Mouse (Mus musculus) adrenal gland, adult 18-20 months (tissue): Measurements from ENCODE around the gene Fcho2. TPM values are rescaled to one million over a fixed set of nuclear protein-coding genes. Genes with fewer than 3 reads are reported as not detected.
A peak's percentile ranks its signal among the peaks of the same experiment; 100 is the strongest.

Experiments
- DNase-seq, 2 experiments: peaks; one replicate each; pipeline ENCODE4 v3.0.0; 2021 to 2022; ENCODE audit warnings: low spot score in 2 of 2
- total RNA-seq, 2 experiments: library from RNA; stranded (reverse); gene quantifications; 1 replicate in 1 of 2; 2 replicates in 1 of 2; pipeline ENCODE4 v1.2.3; 2021

The Fcho2 gene
- total RNA-seq, 2 experiments from 2014 or later = 34.4 to 43.2 TPM

DNA sequence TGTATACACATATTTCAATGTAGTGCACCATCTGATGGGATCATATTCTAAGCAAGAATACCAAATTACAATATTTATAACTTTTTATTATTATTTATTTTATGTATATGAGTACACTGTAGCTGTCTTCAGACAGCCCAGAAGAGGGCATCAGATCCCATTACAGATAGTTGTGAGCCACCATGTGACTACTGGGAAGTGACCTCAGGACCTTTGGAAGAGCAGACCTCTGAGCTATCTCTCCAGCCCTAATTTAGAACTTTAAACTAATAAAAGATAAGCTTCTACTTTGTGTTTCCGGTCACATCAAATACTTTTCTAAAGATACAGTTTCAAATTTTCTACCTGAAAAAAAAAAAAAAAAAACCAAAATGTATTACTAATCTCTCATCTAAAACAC, 6.2 kb downstream of the Fcho2 start:
- DNase-seq = no peak

DNA sequence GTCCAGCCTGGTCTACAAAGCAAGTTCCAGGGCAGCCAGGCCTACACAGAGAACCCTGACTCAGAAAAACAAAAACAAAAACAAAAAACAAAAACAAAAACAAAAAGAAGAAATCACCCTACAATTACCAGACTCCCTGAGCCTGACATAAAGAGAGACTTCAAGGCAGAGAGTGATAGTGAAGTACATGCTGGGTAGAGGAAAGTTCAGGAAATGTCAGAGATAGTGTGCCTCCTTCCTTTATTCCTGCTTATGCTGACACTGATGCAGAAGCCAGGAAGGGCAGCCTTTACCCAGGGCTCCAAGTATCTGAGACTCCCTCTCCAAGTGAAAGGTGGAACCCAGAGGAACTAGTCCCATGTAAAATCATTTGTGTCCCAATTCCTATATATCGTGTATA, 10.8 kb downstream of the Fcho2 start:
- DNase-seq = no peak

DNA sequence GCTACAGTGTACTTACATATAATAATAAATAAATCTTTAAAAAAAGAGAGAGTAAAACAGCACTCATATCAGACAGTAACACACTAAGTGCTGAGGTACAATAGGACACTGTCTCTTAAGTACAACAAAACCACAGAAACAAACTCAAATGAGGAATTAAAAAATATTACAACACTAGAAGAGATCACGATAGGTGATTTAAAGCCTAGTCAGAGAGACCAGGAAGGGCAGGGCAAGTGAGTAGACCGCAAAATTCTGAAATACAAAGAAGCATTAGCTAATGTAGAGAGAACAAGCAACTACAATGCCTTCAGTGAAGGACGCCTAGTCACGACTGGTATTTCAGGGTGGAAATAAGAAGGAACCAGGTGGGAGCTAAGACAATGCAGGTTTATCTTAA, 11.6 kb downstream of the Fcho2 start:
- no peak for DNase-seq

DNA sequence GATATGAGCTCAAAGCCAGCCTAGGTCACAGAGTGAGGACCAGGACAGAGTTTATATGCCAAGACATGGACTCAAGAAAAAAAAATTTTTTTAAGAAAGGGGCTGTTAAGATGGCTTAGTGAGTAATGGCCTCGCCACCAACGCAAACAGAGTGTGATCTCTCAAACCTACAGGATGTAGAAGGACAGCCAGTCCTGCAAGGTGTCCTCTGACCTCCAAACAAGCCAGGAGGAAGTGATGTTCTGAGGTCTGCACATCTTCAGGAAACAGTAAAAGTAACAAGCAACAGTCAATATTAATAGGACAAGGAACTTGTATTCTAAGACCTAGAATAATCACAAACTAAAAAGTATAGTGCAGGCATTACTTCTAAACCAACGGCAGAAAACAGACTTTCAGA, 12.3 kb downstream of the Fcho2 start:
- no peak for DNase-seq

DNA sequence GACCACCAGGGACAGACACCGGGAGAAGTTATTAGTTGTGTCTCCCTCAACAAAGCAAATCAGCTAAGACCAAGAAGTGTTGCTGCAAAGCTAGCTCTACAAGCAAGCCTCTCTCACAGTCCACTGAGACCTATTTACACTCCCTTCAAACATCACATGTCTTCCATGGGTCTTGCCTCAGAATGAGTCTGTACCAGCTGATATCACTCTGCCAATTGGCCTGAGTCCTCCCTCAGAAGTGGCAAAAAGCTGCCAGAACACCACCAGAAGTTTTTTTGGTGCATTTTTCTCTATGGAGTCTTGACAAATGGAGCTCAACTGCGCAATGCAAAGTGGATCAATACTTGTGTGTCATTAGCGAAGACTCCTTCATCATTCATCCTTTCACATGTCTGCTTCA, 19.7 kb downstream of the Fcho2 start:
- no peak for DNase-seq

DNA sequence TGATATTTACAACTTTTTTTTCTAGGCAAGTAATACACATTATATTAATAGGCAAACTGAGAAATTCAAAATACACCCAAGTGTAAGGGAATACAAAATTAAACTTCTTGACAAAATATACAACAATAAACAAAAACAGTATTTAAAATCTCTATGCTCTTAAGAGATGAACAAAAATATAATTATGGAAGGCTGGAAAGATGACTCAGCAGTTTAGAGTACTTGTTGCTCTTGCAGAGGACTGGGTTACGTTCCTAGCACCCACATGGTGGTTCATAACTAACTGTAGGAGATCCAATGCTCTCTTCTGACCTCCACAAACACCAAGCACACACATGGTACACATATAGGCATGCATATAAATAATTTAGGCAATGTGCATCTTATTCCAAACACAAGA, 22.4 kb downstream of the Fcho2 start:
- no peak for DNase-seq

DNA sequence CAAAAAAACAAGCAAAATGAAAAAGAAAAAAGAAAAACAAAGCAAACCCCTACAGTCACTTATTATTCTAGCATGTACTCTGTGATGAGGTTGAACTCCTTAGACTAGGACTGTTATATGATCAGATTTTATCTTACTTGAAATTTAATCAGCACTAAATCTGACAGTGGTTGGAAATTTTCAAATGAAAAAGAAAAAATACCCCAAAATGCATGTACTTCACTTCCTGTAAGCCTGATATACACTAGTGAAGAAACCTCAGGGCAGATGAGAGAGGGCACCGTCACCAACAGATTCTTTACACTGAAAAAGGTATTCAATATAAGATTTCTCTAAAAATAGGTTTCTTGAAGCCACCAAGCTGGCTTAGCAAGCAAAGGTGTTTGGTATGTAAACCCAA, 23.6 kb downstream of the Fcho2 start:
- no peak for DNase-seq

DNA sequence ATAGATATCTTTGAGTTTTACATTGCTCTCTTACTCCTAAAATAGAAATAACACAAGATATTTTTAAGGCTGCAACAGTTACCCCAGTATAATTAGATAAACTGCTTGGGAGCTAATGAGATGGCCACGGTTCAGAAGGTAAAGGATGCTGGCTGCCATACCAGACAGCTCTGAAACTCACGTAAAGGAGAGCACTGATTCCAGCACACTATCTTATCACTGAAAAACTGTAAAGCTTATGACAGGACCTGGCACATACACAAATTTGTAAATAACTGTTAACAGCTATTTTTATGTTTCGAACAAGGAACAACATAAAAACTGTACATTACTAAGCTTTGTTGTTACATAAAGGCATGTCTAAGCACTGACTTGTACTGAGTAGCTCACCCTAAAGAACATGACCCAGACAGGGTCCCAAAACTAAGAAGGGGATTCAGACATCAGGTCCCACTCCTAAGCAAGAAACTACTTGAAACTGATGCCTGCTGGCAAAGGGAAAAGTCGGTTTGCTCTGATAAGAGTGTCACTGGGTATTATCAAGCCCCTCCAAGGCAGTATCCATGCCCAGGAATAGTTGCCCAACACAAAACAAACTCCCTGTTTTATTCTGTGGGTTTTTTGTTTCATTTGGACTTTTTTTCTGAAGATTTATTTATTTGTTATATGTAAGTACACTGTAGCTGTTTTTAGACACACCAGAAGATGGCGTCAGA, 28.1 kb downstream of the Fcho2 start:
- no peak for DNase-seq

DNA sequence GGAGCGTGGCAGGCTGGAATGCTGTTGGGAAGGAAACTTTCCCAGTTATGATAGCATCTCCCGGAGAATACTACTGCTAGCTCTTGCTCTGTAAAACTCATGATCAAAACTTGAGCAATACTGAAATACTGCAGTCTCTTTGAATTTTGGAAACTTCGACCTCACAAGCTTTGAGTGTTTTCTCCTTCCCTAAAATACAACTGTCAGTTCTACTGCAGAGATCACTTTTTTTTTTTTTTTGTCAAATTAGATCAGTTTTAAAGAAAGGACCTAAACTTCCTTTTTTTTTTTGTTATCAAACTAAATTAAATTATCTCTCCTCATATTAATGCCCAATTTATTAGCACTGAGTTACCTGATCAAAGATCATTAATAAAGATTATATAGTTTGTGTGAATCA, 37.3 kb downstream of the Fcho2 start:
- no peak for DNase-seq

DNA sequence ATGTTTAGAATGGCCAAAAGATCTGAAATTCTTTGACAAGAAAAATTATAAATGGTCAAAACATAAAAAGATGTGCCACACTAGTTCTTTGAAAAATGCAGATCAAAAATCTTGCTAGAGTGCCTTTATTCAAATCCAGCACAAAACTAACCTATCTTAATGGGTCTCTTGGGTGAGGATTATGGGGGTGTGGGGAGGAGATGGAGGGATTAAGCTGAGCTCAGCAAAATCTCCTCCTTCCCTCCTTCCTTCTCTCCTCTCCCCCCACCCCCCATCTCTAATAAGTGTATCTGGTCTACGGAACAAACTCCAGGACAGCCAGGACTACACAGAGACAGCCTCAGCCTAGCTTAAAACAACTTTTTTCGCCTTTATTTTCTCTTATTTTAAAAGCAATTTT, 43.8 kb downstream of the Fcho2 start:
- no peak for DNase-seq

DNA sequence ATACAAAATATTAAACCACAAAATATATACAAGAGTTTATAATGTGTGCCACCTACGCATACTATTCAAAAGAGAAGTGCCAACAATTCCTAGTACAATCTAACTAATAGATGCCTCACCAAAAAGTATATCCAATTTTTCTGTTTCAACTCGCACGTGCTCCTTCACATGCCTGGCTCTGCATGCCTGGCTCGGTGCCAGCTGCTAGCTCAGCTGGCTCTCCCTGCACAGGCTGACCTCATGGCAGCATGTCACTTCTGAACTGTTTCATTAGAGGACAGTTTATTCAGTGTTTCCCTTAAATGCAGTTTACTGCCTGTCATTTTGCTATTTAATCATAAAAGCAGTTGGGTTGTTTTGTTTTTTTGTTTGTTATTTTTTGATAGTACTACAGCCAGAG, 46.9 kb downstream of the Fcho2 start:
- DNase-seq = peak; percentile 54 to 67

DNA sequence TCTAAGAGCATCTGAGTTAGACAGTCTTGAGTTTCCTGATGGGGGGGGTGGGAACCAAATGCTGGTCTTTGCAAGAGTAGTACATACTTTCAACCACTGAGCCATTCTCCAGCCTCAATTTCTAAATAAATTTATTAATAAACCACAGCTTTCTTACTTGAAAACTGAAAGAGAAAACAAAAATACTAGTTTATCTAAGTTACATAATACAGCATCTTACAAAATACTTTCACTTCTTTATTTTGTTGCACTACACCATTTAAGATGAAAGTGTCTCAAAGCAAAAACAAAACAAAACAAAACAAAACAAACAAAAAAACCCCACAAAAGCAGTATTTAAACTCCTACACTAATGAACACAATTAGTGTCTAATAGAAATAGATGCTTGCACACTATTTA, 53.5 kb downstream of the Fcho2 start:
- no peak for DNase-seq

DNA sequence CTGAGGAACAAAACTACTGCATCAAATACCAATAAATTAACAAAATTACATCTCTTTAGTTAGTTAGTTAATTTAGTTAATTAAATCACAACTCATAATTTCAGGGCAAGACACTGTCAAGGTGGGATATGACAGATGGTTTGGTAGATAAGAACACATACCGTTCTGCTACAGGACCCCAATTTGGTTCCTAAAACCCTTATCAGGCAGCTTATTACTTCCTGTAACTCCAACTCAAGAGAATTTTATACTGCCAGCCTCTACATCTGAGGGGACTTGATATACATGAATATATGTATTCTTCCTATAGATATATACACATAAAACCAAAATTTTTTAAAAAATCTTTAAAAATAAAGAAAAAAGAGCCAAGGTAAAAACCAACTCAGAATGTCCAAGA, 59.4 kb downstream of the Fcho2 start:
- no peak for DNase-seq

DNA sequence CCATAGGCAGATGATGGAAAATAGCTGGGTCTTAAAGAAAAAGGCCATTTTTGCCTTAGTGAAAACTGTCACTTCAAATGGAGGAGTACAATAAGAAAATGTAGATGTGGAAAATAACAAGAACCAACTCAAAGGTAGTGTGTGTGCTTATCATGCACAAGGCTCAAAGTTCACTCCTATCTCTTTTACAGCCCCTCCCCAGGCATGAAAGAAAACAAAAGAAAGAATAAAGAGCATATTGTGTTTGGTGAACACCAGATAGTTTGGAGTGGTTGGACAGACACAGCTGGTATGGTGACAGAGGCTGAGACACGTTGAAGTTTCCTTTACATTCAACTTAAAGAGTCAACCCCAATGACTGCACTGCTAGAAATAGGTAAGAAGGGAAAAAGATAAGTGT, 70.6 kb downstream of the Fcho2 start:
- no peak for DNase-seq

DNA sequence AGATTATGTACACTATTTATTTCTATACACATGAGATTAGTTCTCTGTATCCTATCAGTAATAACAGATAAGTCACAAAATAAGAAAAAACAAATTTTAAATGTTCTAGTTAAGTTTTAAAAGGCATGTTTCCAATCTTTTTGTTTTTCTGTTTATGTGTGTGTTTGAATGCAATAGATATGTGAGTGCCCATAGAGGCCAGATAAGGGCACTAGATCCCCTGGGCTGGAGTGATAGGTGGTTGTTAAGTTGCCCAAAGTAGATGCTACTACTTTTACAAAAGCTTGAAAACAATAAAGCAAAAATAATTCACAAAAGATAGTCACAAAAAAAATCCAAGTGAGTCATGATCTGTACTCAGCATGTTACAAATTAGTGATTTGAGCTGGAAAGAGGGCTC, 71.4 kb downstream of the Fcho2 start:
- no peak for DNase-seq

DNA sequence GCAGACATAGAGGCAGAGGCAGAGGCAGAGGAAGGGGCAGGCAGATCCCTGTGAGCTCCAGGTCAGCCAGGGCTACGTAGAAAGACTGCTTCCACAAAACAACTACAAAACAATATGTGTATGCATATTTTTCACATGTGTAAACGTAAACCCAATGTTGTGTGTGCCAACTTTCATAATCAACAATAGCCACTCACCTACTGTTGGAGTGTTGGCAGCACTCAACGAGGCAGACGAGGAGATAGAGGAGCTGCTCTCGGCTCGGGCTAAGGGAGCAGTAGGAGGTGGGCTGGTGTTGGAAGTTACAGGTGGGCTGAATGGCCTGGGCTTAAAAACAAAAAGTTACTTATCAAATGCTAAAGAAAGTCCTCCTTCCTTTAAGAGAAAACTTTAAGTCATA, 72.0 kb downstream of the Fcho2 start:
- no peak for DNase-seq

DNA sequence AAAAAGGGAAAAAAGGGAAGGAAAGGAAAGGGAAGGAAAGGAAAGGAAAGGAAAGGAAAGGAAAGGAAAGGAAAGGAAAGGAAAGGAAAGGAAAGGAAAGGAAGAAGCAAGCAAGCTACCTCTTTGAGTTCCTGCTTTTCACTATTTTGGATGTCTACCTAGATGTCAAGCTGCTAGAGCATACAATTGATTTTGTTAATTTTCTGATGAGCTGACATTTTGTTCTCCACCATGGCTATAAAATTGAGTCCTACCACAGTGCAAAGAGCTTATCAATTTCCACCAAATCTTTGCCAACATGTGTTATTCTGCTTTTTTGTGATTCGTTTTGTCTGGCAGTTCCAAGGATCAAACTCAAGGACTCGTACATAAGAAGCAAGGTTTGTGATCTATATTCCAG, 77.0 kb downstream of the Fcho2 start:
- DNase-seq = no peak

DNA sequence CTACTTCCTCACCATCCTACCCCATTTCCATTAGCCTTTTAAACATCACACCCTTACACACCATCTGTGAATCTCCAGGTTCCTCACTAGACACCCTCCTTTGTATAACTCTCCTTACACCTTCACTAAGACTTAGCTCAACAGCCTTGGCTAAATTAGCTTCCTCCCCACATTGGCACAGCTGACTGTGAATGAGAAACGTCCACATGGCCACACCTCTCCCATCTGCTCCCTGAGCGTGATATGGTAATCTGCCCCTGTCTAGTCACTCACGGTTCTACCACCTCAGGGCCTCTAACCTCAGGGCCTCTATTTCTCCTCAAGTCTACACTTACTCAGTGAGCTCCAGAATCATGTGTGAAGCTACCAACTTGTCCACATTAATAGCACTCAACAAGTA, 82.0 kb downstream of the Fcho2 start:
- no peak for DNase-seq

DNA sequence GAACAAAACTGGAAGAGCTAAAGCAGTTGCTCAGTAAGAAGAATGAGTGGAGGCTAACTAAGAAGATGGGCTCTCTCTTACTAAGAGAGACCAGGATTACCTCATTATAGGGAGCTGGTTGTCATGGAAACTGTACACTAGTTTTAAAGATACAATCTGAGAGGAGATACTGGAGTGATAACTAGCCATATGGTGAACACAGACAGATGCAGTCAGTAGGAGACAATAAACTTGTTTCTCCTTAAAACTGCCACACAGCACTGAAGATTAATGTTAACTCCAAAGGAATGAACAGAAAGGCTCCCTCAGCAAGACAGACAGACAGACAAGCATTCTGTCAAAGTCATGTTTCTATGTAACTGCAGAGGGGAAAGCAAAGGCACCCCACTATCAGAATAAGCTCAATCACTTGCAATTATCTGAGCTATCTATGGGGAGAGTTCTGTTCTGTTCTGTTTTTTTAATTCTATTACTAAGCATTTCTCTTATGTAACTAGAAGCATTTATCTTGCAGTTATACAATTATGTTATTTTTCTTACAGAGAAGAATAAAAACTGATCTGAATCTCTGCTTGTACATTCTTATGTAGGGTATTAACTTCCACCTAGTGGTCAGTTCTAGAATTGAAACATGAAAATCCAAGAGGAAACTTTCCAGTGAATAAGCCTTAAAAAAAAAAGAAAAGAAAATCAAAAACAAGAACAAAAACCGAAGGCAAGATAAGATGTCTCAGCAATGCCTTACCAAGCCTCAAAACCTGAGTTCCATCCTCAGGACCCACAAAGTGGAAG, 85.8 kb downstream of the Fcho2 start:
- no peak for DNase-seq

DNA sequence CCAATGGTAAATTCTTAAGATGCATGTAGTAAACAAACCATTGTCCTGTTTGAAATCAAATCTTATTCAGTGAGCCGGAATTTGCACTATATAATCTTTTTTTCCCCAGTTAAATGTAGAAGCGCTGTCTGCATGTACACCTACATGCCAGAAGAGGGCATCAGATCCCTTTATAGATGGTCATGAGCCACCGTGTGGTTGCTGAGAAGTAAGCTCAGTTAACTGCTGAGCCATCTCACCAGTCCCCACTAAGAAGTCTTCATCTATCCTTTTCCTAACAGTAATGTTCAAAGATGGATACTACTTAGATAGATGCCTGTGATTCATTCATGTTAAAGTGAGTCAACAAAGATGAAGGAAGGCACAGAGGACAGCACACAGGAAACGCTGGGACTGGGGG, 88.8 kb downstream of the Fcho2 start:
- DNase-seq = no peak

DNA sequence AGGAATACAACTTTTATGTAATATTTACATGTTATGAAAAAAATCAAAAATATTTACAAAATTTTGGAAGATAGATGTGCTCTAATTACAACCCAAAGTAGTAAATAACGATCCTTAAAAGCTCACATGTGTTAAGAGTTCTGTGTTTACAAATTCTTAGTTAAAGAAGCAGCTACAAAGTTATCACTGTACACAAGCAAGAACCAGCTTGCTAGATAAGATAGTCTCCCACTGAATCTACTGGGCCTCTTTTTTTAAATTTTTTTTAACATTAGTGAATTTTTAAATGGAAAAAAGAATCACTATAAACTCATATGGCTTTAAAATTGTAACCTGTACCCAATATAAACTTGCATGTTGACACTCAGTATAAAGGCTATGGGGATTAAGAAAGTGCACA, 91.8 kb downstream of the Fcho2 start:
- DNase-seq = no peak

DNA sequence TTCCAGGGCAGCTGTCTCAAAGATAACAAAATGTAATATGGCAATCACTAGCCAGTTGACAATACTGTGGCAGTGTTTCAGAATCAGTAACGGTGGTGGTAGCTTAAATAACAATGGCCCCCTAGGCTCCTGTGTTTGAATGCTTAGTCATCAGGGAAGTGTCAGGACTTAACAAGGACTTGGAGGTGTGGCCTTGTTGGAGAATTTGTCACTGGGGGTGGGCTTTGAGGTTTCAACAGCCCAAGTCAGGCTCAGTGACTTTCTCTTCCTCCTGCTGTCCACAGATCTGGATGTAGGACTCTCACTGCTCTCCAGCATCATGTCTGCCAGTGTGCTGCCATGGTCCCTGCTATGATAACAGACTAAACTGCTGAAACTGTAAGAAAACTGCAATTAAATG, 93.0 kb downstream of the Fcho2 start:
- DNase-seq = no peak

DNA sequence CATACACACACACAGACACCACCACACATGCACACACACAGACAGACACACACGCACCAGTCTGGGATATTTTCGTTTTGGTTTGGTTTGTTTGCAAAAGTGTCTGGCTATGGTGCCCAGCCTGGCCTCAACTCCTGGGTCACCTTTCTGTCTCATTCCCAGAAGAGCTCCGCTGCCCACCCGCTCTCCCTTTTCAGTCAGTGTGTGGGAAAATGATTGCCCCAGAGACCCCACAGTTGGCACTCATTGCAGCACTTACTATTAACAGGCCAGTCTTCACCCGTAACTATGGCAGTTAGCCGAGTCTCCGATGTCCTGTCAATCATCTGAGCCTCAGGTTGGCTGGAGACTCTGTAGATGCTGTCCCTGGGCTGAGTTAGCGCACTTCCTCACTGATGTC, 99.1 kb downstream of the Fcho2 start:
- no peak for DNase-seq
